Mouse (Mus musculus): ENCODE data around the gene Fbrs.
"Not testable (repeated sequence)": the region's sequence is repeated elsewhere in the genome, so short reads cannot be mapped to it uniquely, and the experiment has no call there.

The Fbrs gene

DNA sequence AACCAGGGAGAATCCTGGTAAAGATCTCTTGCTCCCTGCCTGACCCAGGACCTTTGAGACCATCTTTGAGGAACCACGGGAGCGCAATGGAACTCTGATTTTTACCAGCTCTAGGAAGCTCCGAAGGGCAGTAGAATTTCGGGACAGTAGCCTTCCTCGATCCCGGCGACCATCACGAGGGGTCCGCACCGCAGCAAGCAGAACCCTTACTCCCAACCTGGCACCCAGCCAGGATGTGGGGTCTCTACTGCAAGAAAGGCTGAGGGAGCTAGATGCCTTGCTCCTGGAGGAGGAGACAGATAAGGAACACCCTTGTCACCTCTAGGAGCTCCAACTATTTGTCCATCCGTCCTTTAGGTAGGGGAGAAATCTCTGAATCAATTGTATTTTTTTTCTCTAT is 2.7 kb upstream of the Fbrs start:
- DNase-seq (ENCODE audit: low read depth, low spot score), result no peak

DNA sequence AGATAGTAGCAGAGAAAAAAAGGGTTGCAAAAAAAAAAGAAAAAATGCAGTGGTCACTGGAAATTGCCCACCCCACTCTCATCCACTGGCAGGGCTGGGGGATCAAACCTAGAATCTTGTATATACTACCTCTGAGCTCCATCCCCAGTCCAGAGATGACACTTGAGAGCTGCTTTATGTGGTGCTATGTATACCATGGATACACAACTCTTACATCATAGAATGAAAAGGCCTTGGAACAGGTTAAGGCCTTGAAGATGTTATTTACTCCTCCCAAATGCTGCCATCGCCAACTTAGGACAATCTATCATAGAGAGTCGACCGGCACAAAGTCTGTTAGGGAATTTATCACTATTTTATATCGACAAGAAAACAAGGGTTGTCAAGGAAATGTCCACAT is 2.1 kb upstream of the Fbrs start:
- no peak for DNase-seq (ENCODE audit: low read depth, low spot score)

DNA sequence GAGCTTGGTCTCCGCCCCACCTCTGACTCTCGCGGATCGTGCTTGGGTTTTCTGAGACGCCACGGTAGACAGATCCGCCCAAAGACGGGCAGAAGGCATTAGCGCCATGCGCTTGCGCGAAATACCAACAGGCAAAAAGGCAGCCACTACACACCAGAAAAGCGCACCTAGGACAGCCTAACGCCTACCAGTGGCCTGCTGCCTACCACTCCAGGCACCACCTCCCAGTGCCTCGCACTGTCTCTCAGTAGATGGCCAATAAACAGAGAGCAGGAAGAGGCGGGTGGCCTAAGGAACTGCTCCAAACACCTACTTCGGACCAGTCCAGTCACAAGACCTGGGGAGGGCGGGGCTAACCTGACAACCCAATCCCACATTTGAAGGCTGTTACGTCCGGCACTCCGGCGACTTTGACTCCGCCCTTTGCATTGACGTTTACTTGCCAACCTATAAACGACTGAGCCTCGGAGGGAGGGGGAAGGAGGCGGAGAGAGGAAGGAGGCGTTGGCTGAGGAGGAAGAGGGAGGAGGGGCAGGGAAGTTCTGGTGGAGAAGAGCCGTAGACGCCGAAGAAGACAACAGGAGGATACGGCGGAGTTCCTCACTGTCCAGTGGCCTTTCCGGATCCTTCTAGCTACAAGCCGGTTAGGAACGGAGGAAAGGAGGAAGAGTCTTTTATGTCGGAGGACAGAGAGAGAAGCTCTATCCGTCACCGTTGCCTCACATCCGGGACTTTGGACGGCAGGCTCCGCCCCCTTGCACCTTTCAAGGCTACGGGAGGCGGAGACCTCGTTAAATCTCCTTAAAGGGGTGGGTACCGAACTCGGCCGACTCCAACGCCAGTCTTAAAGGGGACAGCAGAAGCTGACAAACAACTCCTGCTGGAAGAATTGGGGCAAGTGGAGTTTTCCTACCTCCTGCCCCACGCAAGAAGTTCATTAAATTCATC is 1.0 kb upstream of the Fbrs start:
- peak; percentile 100 for DNase-seq (ENCODE audit: low read depth, low spot score)

DNA sequence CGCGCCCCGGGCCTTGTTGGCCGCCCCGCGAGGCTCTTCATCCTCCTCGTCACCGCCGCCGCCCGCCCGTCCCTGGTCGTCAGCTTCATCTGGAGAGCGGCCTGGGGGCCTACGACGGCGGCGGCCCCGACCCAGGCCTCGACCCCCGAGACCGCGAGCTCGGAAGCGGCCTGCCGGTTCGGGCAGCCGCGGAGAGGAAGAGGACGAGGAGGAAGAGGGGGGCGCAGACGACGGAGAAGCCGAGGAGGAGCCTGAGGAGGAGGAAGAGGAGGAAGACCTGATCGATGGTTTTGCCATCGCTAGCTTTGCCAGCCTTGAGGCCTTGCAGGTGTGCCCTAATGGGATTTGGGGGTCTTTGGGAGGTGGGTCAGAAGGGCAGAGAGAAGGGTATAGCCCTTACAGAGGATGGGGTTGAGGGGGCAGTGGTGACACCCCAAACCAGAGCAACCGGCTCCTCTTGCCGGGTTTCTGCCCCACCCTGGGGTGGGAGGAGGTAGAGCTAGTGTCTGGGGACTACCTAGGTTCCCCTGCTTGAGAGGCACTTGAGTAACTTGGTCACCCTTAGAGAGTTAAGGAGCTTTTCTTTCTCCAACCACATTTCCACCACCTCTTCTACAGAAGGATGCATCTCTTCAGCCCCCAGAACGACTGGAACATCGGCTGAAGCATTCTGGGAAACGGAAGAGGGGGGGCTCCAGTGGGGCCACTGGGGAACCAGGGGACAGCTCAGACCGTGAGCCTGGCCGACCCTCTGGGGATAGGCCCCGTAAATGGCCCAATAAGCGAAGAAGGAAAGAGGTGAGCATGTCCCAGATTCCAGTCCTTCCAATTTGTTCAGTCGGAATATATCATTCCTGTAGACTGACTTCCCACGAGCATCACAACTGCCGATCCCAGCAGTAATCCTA is 573 bp downstream of the Fbrs start:
- no peak for DNase-seq (ENCODE audit: low read depth, low spot score)

DNA sequence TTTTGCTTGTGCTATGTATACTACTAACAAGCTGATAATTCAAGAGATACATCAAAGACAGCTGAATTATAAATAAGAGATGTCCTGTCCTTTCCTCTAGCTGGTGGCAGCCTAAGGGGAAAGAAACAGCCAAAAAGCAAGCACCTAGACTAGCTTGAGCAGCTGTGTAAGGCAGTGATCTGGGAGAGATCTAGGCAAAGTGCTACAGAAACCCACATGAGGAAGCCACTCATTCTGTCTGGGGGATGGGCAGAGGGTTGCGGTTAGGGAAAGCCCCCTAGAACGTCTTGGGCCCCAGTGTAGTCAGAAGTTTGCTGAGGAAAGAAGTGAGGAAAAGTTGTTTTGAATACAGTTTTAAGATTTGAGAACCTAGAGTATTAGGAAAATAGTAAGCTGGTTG is 1.3 kb downstream of the Fbrs start:
- no peak for DNase-seq (ENCODE audit: low read depth, low spot score)

DNA sequence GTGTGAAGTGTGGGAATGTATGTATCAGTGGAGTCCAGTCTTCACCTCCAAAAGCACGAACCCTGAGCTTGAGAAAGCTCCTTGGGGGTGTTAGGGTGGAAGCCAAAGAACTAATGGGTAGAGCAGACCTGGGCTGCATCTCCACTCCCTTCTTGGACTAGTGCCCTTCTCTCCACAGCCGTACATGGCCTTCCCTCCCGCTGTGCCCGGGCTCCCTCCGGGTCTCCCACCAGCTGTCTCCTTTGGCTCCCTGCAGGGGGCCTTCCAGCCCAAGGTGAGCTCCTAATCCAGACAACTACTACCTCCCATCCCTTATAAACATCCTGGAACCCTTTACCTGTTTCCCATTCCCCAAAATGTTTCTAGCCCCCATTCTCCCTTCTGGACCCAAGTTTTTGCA is 6.4 kb downstream of the Fbrs start:
- no peak for DNase-seq (ENCODE audit: low read depth, low spot score)

DNA sequence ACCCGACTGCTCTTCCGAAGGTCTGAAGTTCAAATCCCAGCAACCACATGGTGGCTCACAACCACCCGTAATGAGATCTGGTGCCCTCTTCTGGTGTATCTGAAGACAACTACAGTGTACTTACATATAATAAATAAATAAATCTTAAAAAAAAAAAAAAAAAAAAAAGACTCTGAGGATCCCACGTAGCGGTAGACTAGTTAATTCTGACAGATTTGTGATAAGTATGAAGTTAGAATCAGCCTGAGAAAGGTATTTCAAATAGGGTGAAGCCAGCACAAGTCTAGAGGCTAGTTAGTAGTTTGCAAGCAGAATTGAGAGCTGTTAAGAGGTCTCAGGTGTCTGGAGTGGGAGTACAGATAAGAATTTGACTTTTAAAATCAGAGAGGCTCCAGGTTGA is 9.4 kb downstream of the Fbrs start:
- DNase-seq (ENCODE audit: low read depth, low spot score), result not testable (repeated sequence)

DNA sequence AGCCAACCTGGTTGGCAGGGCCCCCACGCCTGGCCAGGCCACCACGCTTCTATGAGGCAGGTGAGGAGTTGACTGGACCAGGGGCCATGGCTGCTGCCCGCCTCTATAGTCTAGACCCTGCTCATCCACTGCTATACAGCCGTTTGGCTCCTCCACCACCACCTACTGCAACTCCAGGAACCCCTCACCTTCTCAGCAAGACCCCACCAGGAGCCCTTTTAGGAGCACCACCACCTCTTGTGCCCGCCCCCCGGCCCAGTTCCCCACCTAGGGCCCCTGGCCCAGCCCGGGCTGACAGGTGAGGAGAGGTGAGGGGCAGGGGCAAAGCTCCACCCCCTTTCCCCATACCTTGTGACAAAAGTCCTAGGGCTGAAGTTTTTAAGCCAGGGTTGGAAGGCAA is 11.0 kb downstream of the Fbrs start:
- DNase-seq (ENCODE audit: low read depth, low spot score), result no peak

DNA sequence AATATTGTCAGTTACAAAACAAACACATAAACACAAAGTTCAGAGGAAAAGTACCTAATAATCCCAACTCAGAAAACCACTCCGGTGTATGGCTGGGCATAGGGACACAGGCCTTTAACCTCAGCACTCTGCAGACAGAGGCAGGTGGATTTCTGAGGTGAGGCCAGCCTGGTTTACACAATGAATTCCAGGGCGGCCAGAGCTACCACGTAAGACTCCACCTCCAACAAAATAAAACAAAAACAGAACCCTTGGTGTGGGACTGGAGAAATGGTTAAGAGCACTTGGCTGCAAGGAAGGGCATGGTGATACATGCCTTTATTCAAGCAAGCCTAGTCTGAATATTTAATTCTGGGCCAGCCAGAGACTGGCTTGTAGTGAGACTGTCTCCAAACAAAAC is 12.8 kb downstream of the Fbrs start:
- no peak for DNase-seq (ENCODE audit: low read depth, low spot score)

DNA sequence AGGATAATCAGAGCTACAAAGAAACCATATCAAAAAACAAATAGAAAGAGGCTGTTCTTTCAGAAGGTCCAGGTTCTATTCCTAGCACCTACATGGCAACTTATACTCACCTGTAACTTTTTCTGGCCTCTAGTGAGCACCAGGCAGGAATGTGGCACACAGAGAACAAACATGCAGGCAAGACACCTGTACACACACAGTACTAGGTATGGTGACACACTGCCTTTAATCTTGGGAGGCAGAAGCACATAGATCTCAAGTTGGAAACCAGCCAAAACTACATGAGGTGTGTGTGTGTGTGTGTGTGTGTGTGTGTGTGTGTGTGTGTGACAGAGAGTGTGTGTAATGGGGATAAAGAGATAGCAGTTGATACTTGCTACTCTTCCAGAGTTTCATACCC is 15.6 kb downstream of the Fbrs start:
- no peak for DNase-seq (ENCODE audit: low read depth, low spot score)

DNA sequence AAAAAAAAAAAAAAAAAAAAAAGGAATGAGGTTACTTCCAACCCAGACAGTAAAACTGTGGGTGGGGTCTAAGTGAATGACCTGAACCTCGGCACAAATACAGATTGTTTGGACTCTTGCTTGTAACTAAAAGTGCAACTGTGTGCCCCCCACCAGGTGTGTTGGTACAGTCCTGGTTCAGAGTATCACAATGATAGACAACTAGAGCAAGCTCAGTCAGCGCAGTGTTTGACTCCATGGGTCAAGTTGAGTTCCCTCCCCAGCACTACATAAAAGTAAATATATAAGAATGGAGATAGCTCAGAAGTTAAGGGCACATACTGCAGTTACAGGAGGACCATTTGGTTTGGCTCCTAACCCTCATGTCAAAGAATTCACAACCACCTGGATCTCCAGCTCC is 18.4 kb downstream of the Fbrs start:
- DNase-seq (ENCODE audit: low read depth, low spot score), result no peak

DNA sequence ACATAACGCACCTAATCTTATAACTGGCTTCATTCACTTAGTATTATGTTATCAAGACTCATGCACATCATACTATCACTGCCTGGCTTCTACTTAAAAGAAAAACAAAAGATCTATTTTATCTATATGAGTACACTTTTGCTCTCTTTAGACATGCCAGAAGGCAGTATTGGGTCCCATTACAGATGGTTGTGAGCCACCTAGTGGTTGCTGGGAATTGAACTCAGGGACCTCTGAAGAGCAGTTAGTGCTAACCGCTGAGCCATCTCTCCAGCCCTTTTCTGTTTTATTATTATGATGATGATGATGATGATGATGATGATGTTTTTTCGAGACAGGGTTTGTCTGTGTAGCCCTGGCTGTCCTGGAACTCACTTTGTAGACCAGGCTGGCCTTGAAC is 19.4 kb downstream of the Fbrs start:
- peak; percentile 61 for DNase-seq (ENCODE audit: low read depth, low spot score)

DNA sequence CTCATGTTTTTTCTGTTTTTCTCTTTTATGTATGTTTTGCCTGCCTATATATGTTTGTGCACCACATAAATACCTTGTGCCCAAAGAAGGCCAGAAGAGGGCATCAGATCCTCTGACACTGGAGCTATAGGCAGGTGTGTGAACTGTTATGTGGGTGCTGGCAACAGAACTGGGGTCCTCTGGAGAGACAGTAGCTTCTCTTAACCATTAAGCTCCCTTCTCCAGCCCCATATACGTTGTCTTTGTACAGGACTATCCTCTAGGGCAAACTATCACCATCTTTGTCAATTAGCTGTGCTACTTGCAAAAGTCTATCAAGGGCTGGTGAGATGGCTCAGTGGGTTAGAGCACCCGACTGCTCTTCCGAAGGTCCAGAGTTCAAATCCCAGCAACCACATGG is 29.3 kb downstream of the Fbrs start:
- DNase-seq (ENCODE audit: low read depth, low spot score), result no peak

DNA sequence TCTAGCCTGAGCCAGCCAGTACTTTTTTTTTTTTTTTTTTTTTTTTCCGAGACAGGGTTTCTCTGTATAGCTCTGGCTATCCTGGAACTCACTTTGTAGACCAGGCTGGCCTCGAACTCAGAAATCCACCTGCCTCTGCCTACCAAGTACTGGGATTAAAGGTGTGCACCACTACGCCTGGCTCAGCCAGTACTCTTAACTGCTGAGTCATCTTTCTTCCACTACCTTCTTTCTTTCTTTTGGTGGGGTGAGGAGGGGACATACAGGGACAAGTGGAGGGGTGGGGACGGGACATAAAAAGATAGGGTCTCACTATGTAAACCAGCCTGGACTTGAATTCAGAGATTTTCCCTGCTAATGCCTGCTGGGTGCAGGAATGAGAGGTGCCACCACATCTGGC is 30.8 kb downstream of the Fbrs start:
- not testable (repeated sequence) for DNase-seq (ENCODE audit: low read depth, low spot score)

DNA sequence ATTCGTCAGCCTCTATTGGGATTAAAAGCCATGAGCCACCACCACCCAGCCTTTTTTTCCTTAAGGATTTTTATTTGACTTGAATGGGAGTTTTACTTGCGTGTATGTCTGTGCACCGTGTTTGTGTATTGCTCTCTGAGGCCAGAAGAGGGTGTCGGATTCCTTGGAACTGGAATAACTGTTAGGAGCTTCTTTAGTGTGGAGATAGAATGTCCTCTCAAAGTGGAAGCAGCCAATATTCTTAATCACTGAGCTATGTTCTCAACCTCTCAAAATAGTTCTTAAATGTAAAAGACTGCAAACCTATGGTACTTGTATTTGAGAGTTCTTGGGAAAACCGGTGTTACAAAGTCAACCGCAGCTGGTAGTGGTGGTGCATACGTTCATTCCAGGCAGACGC is 32.2 kb downstream of the Fbrs start:
- DNase-seq (ENCODE audit: low read depth, low spot score), result peak; percentile 55

DNA sequence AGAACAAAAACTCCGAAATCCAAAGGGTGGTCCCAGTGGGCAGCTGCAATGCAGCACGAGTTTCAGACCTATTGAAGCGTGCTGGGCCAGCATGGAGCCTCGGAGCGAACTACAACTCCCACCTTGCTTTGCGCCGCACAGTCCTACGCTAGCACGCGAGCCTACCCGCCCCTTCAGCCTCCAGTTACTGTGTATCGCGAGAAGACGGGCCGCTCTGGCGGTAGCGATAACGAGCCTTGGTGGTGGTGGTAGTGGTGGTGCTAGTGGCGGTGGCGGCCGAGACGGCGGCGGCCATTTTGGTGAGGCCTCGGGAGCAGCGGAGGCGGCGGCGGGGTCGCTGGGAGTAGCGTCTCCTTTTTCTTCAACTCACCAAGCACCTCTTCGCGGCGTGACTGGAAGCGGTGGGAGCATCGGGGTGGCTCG is 32.8 kb downstream of the Fbrs start, which contains the start of gene Srcap:
TSS of gene Srcap (plus strand) at position 176 of the 423 bp plus-strand sequence.
- DNase-seq (ENCODE audit: low read depth, low spot score), result peak; percentile 99

DNA sequence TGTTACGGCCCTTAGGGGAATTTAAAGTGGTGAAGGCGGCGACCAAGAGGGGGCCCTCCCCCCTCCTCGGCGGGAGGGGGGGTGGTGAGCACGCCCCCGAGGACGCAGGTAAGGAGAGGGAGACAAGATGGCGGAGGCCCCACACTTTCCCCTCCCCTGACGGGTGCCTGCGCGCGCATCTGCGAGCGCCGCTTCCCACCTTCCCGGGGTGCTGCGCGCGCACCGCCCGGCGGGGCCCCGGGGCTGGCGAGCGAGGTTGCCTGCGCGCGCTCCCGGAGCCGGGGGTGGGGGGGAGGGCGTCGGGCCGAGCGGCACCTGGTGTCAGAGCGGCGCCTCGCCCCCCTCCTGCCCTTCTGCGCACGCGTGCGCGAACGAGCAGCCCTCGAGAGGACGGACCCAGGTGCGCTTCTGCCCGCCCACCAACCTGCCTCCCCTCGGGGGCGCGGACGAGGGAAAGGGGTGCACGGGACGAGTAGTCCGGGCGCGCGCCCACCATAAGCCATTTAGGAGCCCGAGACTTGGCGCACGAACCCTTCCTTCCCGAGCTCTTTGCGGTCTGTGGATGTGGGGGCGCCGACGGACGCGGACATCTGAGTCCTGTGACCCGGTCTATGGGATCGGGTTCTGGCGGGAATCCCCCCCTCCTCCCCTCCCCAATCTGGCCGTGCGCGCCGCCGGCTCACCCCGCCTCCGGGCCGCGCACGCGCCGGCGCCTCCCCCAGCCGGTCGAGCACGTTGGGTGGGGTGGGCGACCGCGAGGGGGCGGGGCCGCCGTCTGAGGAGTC is 33.4 kb downstream of the Fbrs start:
- DNase-seq (ENCODE audit: low read depth, low spot score), result peak; percentile 96

DNA sequence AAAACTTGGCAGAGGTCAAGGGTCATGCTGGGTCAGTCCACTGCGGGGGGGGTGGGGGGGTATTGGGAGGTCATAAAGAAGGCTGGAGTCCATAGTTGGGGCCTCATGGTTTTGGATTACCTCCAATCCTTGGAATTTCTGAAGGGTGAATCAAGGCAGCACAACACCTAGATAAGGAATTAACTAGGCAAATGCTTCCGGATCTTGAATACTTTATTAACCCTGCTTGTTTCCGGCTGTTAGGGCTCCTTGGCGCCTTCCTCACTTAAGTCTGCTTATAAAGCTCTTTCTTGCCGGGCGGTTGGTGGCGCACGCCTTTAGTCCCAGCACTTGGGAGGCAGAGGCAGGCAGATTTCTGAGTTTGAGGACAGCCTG is 34.0 kb downstream of the Fbrs start:
- no peak for DNase-seq (ENCODE audit: low read depth, low spot score)

DNA sequence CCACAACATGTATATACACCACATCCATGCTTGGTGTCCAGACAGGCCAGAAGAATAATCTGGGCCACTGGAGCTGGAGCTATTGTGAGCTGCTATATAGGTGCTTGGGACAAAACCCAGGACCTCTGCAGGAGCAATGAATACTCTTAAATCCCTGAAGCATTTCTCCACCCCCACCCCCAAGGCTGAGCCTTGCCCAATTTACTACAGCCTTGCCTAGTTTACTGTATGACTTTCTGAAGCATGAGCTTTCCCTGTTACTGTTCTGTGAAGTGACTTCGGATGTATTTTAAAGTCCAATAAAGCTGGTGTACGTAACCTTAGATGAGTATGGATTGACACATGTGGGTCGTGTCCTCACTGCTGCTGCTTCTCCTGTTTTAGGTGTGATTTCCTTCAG is 34.8 kb downstream of the Fbrs start:
- DNase-seq (ENCODE audit: low read depth, low spot score), result peak; percentile 29

DNA sequence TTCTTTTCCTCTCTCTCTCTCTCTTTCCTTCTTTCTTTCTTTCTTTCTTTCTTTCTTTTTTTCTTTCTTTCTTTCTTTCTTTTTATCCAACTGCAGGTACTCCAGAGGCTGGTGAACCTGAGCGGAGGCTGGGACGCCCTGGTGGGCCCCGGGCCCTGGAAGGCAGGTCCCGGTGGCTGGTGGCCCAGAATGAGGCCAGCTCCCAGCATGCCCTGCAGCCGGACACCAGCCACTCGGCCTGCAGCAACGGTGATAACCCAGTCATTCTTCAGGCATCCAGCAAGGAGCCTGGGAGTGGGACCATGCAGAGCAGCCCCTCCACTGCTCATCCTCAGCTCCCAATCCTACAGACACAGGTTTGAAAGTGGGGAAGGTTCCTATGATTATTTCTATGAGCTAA is 36.8 kb downstream of the Fbrs start:
- peak; percentile 19 for DNase-seq (ENCODE audit: low read depth, low spot score)

DNA sequence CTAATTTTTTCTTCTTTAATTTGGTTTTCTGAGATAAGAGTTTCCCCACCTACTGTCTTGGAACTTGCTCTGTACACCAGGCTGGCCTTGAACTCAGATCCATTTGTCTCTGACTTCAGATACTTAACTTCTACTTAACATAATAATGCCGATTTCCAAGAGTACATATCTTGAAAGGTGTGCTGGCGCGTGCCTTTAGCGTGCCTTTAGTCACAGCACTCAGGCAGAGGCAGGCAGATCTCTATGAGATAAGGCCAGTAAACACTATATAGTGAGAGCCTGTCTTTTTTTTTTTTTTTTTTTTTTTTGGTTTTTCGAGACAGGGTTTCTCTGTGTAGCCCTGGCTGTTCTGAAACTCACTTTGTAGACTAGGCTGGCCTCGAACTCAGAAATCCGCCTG is 37.3 kb downstream of the Fbrs start:
- DNase-seq (ENCODE audit: low read depth, low spot score), result peak; percentile 82

DNA sequence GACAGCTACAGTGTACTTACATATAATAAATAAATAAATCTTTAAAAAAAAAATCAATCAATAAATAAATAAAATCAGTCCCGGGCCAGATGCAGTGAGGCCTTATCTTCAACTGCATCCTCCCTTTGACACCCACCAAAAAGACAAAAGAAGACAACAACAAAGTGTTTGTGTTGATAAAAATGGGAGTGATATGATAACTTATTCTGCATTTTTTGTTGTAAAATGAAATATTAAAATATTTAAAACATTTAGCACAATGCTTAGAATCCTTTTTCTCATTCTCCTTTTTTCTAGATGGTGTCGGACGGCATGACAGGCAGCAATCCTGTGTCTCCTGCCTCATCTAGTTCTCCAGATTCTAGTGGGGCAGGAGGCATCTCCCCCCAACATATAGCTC is 40.3 kb downstream of the Fbrs start, which contains the start of gene Gm42715:
TSS of gene Gm42715 (plus strand) at position 301 of the 400 bp plus-strand sequence.
- DNase-seq (ENCODE audit: low read depth, low spot score), result no peak

Data from ZHBTc4 (cell line).